Mouse (Mus musculus) hindbrain, embryonic 13.5 days (tissue): ENCODE measurements around the gene Srsf7. TPM values are rescaled to one million over a fixed set of nuclear protein-coding genes. Genes with fewer than 3 reads are reported as not detected.
"Not testable (repeated sequence)": the region's sequence is repeated elsewhere in the genome, so short reads cannot be mapped to it uniquely, and the experiment has no call there.

Experiments
- ATAC-seq: fragments of 200-750 bp; cut with Nextera tagmentation; 2 replicates; pipeline ENCODE4 v1.8.0; 2017; ENCODE audit warnings: moderate TSS enrichment; ENCODE audit not compliant: low FRiP score
- H3K27ac ChIP-seq: fragments of 300-500 bp; sonication (generic); 2 replicates; pipeline ENCODE4 v1.5.1; 2015; ENCODE audit warnings: inconsistent platforms, mild to moderate bottlenecking, moderate library complexity
- H3K27me3 ChIP-seq: fragments of 300-500 bp; sonication (generic); 2 replicates; pipeline ENCODE4 v1.6.1; 2015; ENCODE audit warnings: mild to moderate bottlenecking, inconsistent platforms
- H3K36me3 ChIP-seq: fragments of 300-500 bp; sonication (generic); 2 replicates; pipeline ENCODE4 v1.6.1; 2015; ENCODE audit warnings: mild to moderate bottlenecking, inconsistent platforms
- H3K4me1 ChIP-seq: fragments of 300-500 bp; sonication (generic); replicated peaks from 2 replicates; pipeline ENCODE4 v1.6.1; 2015; ENCODE audit warnings: inconsistent platforms
- H3K4me2 ChIP-seq: fragments of 300-500 bp; sonication (generic); 2 replicates; pipeline ENCODE4 v1.6.1; 2015; ENCODE audit warnings: inconsistent platforms, mild to moderate bottlenecking, moderate library complexity
- H3K4me3 ChIP-seq: fragments of 300-500 bp; sonication (generic); 2 replicates; pipeline ENCODE4 v1.5.1; 2015; ENCODE audit warnings: mild to moderate bottlenecking, inconsistent platforms
- H3K9ac ChIP-seq: fragments of 300-500 bp; sonication (generic); 2 replicates; pipeline ENCODE4 v1.6.1; 2015; ENCODE audit warnings: mild to moderate bottlenecking, inconsistent platforms
- H3K9me3 ChIP-seq: fragments of 300-500 bp; sonication (generic); 2 replicates; pipeline ENCODE4 v1.6.1; 2016; ENCODE audit warnings: inconsistent platforms
- WGBS: fragments of 180-500 bp; shearing (Covaris S2); methylation state at CpG from one replicate; pipeline ENCODE4 v1.1.7; 2015; 5-methylcytosine and 5-hydroxymethylcytosine counted together
- polyA plus RNA-seq: library from polyadenylated mRNA; unstranded; fragments of >200 nt; fragmentation: Nextera tagmentation; extraction: Ambion mirVana; gene quantifications from 2 replicates; pipeline ENCODE4 v1.2.1, GENCODE M21; 2015

The Srsf7 gene
- polyA plus RNA-seq, 1 experiment from 2014 or later = 495 TPM

- Histone ChIP-seq H3K36me3 (no peaks in the 10 kb centered on the region), H3K9ac (no peak overlapping the region), H3K9me3 (no peaks in the 10 kb centered on the region), H3K27ac (no peak overlapping the region), H3K4me1 (no peaks in the 10 kb centered on the region), H3K27me3 (no peaks in the 10 kb centered on the region), H3K4me2 (no peak overlapping the region), H3K4me3 (no peak overlapping the region)
- ATAC-seq = peak; percentile 75
These were observed 26.6 kb downstream of the Srsf7 start for GRCm38 (mm10) chr17:80180468-80180867.

GRCm38 (mm10) chr17:80179959-80180358, 27.1 kb downstream of the Srsf7 start:
- Histone ChIP-seq H3K9ac (no peak overlapping the region), H3K4me1 (no peaks in the 10 kb centered on the region), H3K36me3 (no peaks in the 10 kb centered on the region), H3K4me3 (no peak overlapping the region), H3K9me3 (no peaks in the 10 kb centered on the region), H3K27ac (no peak overlapping the region), H3K27me3 (no peaks in the 10 kb centered on the region), H3K4me2 (no peak overlapping the region)
- 0% methylated on average over 6 of the region's 6 CpGs for WGBS
- ATAC-seq = peak; percentile 87

GRCm38 (mm10) chr17:80178846-80179245, 28.3 kb downstream of the Srsf7 start:
- not testable (repeated sequence) for H3K27ac ChIP-seq, H3K36me3 ChIP-seq, H3K4me2 ChIP-seq, H3K4me1 ChIP-seq, H3K9me3 ChIP-seq, H3K9ac ChIP-seq, H3K4me3 ChIP-seq, ATAC-seq, H3K27me3 ChIP-seq
- 94% methylated on average over 3 of the region's 3 CpGs for WGBS

- Histone ChIP-seq H3K4me3 (no peak overlapping the region), H3K4me2 (no peak overlapping the region), H3K4me1 (no peaks in the 10 kb centered on the region), H3K9me3 (no peaks in the 10 kb centered on the region), H3K36me3 (no peaks in the 10 kb centered on the region), H3K27ac (no peak overlapping the region), H3K27me3 (no peaks in the 10 kb centered on the region), H3K9ac (no peak overlapping the region)
- no peak for ATAC-seq
- 89% methylated on average over 3 of the region's 3 CpGs for WGBS
These were observed 31.1 kb downstream of the Srsf7 start for GRCm38 (mm10) chr17:80175966-80176365.

GRCm38 (mm10) chr17:80175386-80175739, 31.7 kb downstream of the Srsf7 start:
- H3K4me1 ChIP-seq = no peaks in the 10 kb centered on the region
- no peak overlapping the region for H3K4me3 ChIP-seq
- H3K9ac ChIP-seq = no peak overlapping the region
- H3K9me3 ChIP-seq = no peaks in the 10 kb centered on the region
- no peak for ATAC-seq
- 81% methylated on average over 4 of the region's 4 CpGs for WGBS
- no peak overlapping the region for H3K27ac ChIP-seq
- no peaks in the 10 kb centered on the region for H3K27me3 ChIP-seq
- H3K4me2 ChIP-seq = no peak overlapping the region
- H3K36me3 ChIP-seq = no peaks in the 10 kb centered on the region

- WGBS = 74% methylated on average over 19 of the region's 19 CpGs
- Histone ChIP-seq H3K4me3 (no peak overlapping the region), H3K4me2 (no peak overlapping the region), H3K9me3 (no peaks in the 10 kb centered on the region), H3K27me3 (no peaks in the 10 kb centered on the region), H3K36me3 (no peaks in the 10 kb centered on the region), H3K4me1 (no peaks in the 10 kb centered on the region), H3K27ac (no peak overlapping the region), H3K9ac (no peak overlapping the region)
- ATAC-seq = no peak
These were observed 32.3 kb downstream of the Srsf7 start for GRCm38 (mm10) chr17:80174699-80175385.

- ATAC-seq = no peak
- Histone ChIP-seq H3K27ac (no peak overlapping the region), H3K9ac (no peak overlapping the region), H3K9me3 (no peaks in the 10 kb centered on the region), H3K4me1 (peaks cover 2% of the 10 kb centered on the region; the same call in 1 of the 2 replicates), H3K4me2 (no peak overlapping the region), H3K36me3 (no peaks in the 10 kb centered on the region), H3K27me3 (no peaks in the 10 kb centered on the region), H3K4me3 (no peak overlapping the region)
- 83% methylated on average over 3 of the region's 3 CpGs for WGBS
These were observed 33.0 kb downstream of the Srsf7 start for GRCm38 (mm10) chr17:80174146-80174545.

GRCm38 (mm10) chr17:80173708-80174107, 33.4 kb downstream of the Srsf7 start:
- WGBS = 100% methylated on average over 2 of the region's 2 CpGs

GRCm38 (mm10) chr17:80172761-80173160, 34.3 kb downstream of the Srsf7 start:
- WGBS = 91% methylated on average over 5 of the region's 5 CpGs
- Histone ChIP-seq H3K9ac (no peak overlapping the region), H3K9me3 (no peaks in the 10 kb centered on the region), H3K27me3 (no peaks in the 10 kb centered on the region), H3K36me3 (no peaks in the 10 kb centered on the region), H3K4me1 (peaks cover 16% of the 10 kb centered on the region), H3K27ac (no peak overlapping the region), H3K4me3 (no peak overlapping the region), H3K4me2 (no peak overlapping the region)
- ATAC-seq = no peak

More at GRCm38 (mm10) chr17:80173708-80174107, 33.4 kb downstream of the Srsf7 start:
- no peak for ATAC-seq
- no peak overlapping the region for H3K4me3 ChIP-seq
- H3K27me3 ChIP-seq = no peaks in the 10 kb centered on the region
- no peaks in the 10 kb centered on the region for H3K36me3 ChIP-seq
- no peaks in the 10 kb centered on the region for H3K9me3 ChIP-seq
- H3K9ac ChIP-seq = no peak overlapping the region
- peaks cover 7% of the 10 kb centered on the region for H3K4me1 ChIP-seq
- H3K4me2 ChIP-seq = no peak overlapping the region
- H3K27ac ChIP-seq = no peak overlapping the region

- no peak overlapping the region for H3K9ac ChIP-seq
- H3K27ac ChIP-seq = no peak overlapping the region
- H3K4me1 ChIP-seq = peaks cover 20% of the 10 kb centered on the region
- ATAC-seq = no peak
- WGBS = 94% methylated on average over 4 of the region's 4 CpGs
- no peaks in the 10 kb centered on the region for H3K9me3 ChIP-seq
- no peaks in the 10 kb centered on the region for H3K36me3 ChIP-seq
- H3K4me3 ChIP-seq = no peak overlapping the region
- no peaks in the 10 kb centered on the region for H3K27me3 ChIP-seq
- H3K4me2 ChIP-seq = no peak overlapping the region
These were observed 35.2 kb downstream of the Srsf7 start for GRCm38 (mm10) chr17:80171948-80172347.

- Histone ChIP-seq H3K36me3 (no peaks in the 10 kb centered on the region), H3K4me1 (peaks cover 20% of the 10 kb centered on the region), H3K9me3 (no peaks in the 10 kb centered on the region), H3K9ac (no peak overlapping the region), H3K4me2 (no peak overlapping the region), H3K27me3 (no peaks in the 10 kb centered on the region), H3K27ac (no peak overlapping the region), H3K4me3 (no peak overlapping the region)
- WGBS = 89% methylated on average over 7 of the region's 7 CpGs
- no peak for ATAC-seq
These were observed 36.2 kb downstream of the Srsf7 start for GRCm38 (mm10) chr17:80170951-80171350.

- Histone ChIP-seq H3K4me1 (peaks cover 20% of the 10 kb centered on the region), H3K9ac (no peak overlapping the region), H3K4me3 (no peak overlapping the region), H3K27me3 (no peaks in the 10 kb centered on the region), H3K27ac (no peak overlapping the region), H3K9me3 (no peaks in the 10 kb centered on the region), H3K36me3 (no peaks in the 10 kb centered on the region), H3K4me2 (no peak overlapping the region)
- ATAC-seq = no peak
- 96% methylated on average over 6 of the region's 6 CpGs for WGBS
These were observed 37.3 kb downstream of the Srsf7 start for GRCm38 (mm10) chr17:80169792-80170191.

- no peaks in the 10 kb centered on the region for H3K36me3 ChIP-seq
- H3K4me2 ChIP-seq = peak overlapping the region; percentile 47
- peak overlapping the region; percentile 4; the same call in 1 of the 2 replicates for H3K4me3 ChIP-seq
- H3K27me3 ChIP-seq = no peaks in the 10 kb centered on the region
- H3K9ac ChIP-seq = peak overlapping the region; percentile 5; the same call in 1 of the 2 replicates
- peaks cover 20% of the 10 kb centered on the region for H3K4me1 ChIP-seq
- no peaks in the 10 kb centered on the region for H3K9me3 ChIP-seq
- H3K27ac ChIP-seq = peak overlapping the region; percentile 80
- WGBS = 21% methylated on average over 16 of the region's 16 CpGs
- ATAC-seq = peak; percentile 87
These were observed 38.5 kb downstream of the Srsf7 start for GRCm38 (mm10) chr17:80168425-80169182.
